Mouse (Mus musculus) E14TG2a.4 (cell line): ENCODE measurements around the gene Dclk1.

Experiments
- CTCF ChIP-seq: conservative IDR thresholded peaks from 2 replicates; pipeline ENCODE4 v1.5.1; 2014; ENCODE audit warnings: low read length
- NANOG ChIP-seq: IDR thresholded peaks from 2 replicates; pipeline ENCODE4 v1.6.1; 2014; ENCODE audit warnings: borderline replicate concordance, low read length, mixed read lengths
- POU5F1 ChIP-seq: IDR thresholded peaks from 2 replicates; pipeline ENCODE4 v1.6.1; 2014; ENCODE audit warnings: low read length, borderline replicate concordance

GRCm38 (mm10) chr3:55241730-55242421 is at the start of gene Dclk1:
- no peak for TF ChIP-seq CTCF
- TF ChIP-seq NANOG, result no peak
- no peak for TF ChIP-seq POU5F1
